Mouse (Mus musculus) neural tube, embryonic 15.5 days (tissue): ENCODE measurements around the gene Lamtor1. TPM values are rescaled to one million over a fixed set of nuclear protein-coding genes. Genes with fewer than 3 reads are reported as not detected.
A peak's percentile ranks its signal among the peaks of the same experiment; 100 is the strongest.

Source experiments
- ATAC-seq: fragments of 200-750 bp; cut with Nextera tagmentation; 2 replicates; pipeline ENCODE4 v1.8.0; 2017; ENCODE audit warnings: mild to moderate bottlenecking, moderate TSS enrichment, moderate library complexity; ENCODE audit not compliant: low FRiP score
- H3K27ac ChIP-seq: fragments of 300-500 bp; sonication (generic); replicated peaks from 2 replicates; pipeline ENCODE4 v1.5.1; 2015; ENCODE audit warnings: mild to moderate bottlenecking, inconsistent platforms
- H3K27me3 ChIP-seq: fragments of 300-500 bp; sonication (generic); replicated peaks from 2 replicates; pipeline ENCODE4 v1.6.1; 2015; ENCODE audit warnings: inconsistent platforms
- H3K36me3 ChIP-seq: fragments of 300-500 bp; sonication (generic); 2 replicates; pipeline ENCODE4 v1.6.1; 2015; ENCODE audit warnings: inconsistent platforms
- H3K4me1 ChIP-seq: fragments of 300-500 bp; sonication (generic); 2 replicates; pipeline ENCODE4 v1.6.1; 2015; ENCODE audit warnings: inconsistent platforms
- H3K4me2 ChIP-seq: fragments of 300-500 bp; sonication (generic); 2 replicates; pipeline ENCODE4 v1.6.1; 2015; ENCODE audit warnings: inconsistent platforms, mild to moderate bottlenecking, moderate library complexity
- H3K4me3 ChIP-seq: fragments of 300-500 bp; sonication (generic); replicated peaks from 2 replicates; pipeline ENCODE4 v1.5.1; 2015; ENCODE audit warnings: mild to moderate bottlenecking, inconsistent platforms
- H3K9ac ChIP-seq: fragments of 300-500 bp; sonication (generic); replicated peaks from 2 replicates; pipeline ENCODE4 v1.6.1; 2015; ENCODE audit warnings: mild to moderate bottlenecking, inconsistent platforms
- H3K9me3 ChIP-seq: fragments of 300-500 bp; sonication (generic); replicated peaks from 2 replicates; pipeline ENCODE4 v1.6.1; 2016; ENCODE audit warnings: inconsistent platforms
- WGBS: fragments of 180-500 bp; shearing (Covaris S2); methylation state at CpG from one replicate; pipeline ENCODE4 v1.1.7; 2015; ENCODE audit warnings: mixed read lengths; 5-methylcytosine and 5-hydroxymethylcytosine counted together
- polyA plus RNA-seq: library from polyadenylated mRNA; unstranded; fragments of >200 nt; fragmentation: Nextera tagmentation; extraction: Ambion mirVana; gene quantifications from 2 replicates; pipeline ENCODE4 v1.2.1, GENCODE M21; 2015

The Lamtor1 gene
- polyA plus RNA-seq, 1 experiment from 2014 or later: 156 TPM

DNA sequence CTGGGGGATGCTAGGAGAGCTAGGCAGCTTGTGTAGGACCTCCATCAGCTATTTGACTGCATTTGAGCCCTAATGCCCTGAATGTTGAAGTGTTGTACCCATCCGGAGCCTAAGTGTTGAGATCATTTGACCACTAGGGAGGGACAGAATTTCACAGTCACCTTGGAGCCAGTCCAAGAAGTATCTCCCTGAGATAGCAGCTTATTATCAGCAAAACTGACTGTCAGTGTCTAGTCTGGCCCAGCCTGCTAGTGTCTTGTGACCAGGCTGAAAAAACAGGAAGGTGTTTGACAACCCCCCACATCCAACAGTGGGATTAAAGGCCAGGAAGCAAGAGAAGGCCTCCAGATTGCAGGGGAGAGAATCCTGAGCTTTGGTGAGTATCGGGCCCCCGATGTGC lies 34.4 kb upstream of the Lamtor1 start:
- 85% methylated on average over 3 of the region's 3 CpGs for WGBS
- no peaks in the 10 kb centered on the region for H3K9me3 ChIP-seq
- no peak overlapping the region for H3K9ac ChIP-seq
- ATAC-seq: no peak
- no peaks in the 10 kb centered on the region for H3K36me3 ChIP-seq
- H3K4me3 ChIP-seq: no peak overlapping the region
- H3K4me1 ChIP-seq: no peaks in the 10 kb centered on the region
- no peaks in the 10 kb centered on the region for H3K27me3 ChIP-seq
- no peak overlapping the region for H3K27ac ChIP-seq
- no peak overlapping the region for H3K4me2 ChIP-seq

DNA sequence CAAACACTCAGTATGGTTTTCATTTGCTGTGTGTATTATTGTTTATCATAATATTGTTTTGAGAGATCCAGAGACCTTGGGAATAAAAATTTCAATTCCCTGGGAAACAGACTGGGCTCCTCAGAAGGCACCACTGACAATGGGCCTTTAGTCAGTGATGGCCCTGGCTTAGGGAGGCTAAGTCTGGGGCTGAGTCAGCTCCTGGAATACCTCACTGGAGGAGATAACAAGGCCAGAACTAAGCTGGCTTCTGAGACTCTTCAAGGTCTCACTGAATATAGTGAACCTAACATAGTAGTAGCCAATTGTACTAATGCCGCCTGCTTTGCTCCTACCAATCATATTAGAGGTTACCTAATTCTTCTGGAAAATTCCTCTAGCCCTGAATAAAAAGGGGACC lies 29.7 kb upstream of the Lamtor1 start:
- 96% methylated on average over 1 of the region's 1 CpGs for WGBS
- Histone ChIP-seq H3K9ac (no peak overlapping the region), H3K4me2 (no peak overlapping the region), H3K4me1 (no peaks in the 10 kb centered on the region), H3K4me3 (no peak overlapping the region), H3K9me3 (no peaks in the 10 kb centered on the region), H3K27ac (no peak overlapping the region), H3K36me3 (no peaks in the 10 kb centered on the region), H3K27me3 (no peaks in the 10 kb centered on the region)
- ATAC-seq: no peak

DNA sequence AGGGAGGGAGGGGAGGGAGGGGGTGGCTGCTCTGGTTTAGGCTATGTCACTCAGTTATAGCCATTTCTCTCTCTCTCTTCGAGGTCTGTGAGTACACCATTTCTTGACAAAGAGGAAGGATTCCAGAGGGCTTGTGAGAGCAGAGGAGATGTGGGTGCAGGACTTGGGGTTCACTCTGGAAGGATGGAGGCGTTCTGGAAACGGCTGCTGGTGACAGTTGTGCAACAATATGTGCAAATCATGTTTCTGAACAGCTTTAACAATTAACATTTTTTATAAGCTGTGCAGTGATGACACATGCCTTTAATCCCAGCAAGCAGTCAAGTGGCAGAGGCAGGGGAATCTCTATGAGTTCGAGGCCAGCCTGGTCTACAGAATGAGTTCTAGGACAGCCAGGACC lies 24.8 kb upstream of the Lamtor1 start:
- WGBS: 82% methylated on average over 4 of the region's 4 CpGs
- Histone ChIP-seq H3K27me3 (no peaks in the 10 kb centered on the region), H3K4me2 (no peak overlapping the region), H3K9ac (no peak overlapping the region), H3K4me3 (no peak overlapping the region), H3K9me3 (no peaks in the 10 kb centered on the region), H3K27ac (no peak overlapping the region), H3K4me1 (no peaks in the 10 kb centered on the region), H3K36me3 (no peaks in the 10 kb centered on the region)
- no peak for ATAC-seq

DNA sequence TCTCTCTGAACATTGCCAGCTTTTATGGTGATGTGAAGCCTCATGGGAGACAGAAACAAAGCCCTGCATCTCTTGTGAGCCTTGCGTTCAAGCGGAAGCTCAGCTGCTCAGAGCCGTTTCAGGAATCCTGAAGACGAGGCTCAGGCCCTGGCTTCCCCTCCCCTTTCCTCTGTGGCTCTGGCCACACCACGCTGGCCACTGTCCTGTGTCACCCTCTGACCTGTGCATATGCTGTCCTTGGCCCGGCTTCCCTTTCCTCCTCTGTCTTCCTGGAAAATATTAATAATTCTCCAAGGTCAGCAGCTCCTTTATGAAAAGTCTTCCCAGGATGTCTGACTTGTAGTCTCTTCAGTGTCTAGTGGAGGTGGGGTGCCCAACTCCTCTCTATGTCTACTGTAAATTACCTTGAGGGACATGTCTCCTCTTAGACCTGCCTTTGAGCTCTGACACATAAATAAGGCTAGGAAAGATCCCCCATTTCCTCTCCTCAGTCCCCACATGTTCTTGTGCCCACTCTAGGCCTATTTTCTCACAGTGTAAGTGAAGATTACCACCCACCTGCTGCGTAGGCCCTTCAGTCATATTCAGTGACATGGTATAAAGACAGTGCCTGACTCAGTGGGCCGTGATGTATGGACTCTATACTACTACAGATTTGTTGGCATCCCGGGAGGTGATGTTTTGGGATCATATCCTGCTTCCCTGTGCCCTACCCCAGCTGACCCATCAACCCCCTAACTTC lies 23.1 kb upstream of the Lamtor1 start:
- ATAC-seq: no peak
- Histone ChIP-seq H3K27ac (no peak overlapping the region), H3K36me3 (no peaks in the 10 kb centered on the region), H3K4me3 (no peak overlapping the region), H3K4me1 (no peaks in the 10 kb centered on the region), H3K9me3 (no peaks in the 10 kb centered on the region), H3K27me3 (no peaks in the 10 kb centered on the region), H3K9ac (no peak overlapping the region), H3K4me2 (no peak overlapping the region)
- 61% methylated on average over 9 of the region's 9 CpGs for WGBS

DNA sequence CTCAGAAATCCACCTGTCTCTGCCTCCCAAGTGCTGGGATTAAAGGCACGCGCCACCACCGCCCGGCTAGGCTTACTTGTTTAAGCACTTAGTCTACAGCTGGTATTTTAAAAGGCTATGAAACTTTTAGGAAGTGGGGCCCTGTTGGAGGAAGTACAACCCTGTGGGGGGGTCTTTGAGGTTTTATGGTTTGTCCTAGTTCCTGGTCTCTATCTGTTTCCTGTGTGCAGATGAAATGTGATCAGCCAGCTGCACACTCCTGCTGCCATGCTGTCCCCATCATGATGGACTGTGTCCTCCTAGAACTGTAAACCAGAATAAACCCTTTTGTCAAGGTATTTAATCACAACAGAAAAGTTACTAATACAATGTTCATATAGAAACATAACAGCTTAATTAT lies 21.5 kb upstream of the Lamtor1 start:
- no peaks in the 10 kb centered on the region for H3K27me3 ChIP-seq
- H3K9me3 ChIP-seq: no peaks in the 10 kb centered on the region
- 96% methylated on average over 4 of the region's 4 CpGs for WGBS
- ATAC-seq: no peak
- no peaks in the 10 kb centered on the region for H3K36me3 ChIP-seq
- H3K4me2 ChIP-seq: no peak overlapping the region
- H3K4me3 ChIP-seq: no peak overlapping the region
- no peak overlapping the region for H3K27ac ChIP-seq
- no peaks in the 10 kb centered on the region for H3K4me1 ChIP-seq
- no peak overlapping the region for H3K9ac ChIP-seq

DNA sequence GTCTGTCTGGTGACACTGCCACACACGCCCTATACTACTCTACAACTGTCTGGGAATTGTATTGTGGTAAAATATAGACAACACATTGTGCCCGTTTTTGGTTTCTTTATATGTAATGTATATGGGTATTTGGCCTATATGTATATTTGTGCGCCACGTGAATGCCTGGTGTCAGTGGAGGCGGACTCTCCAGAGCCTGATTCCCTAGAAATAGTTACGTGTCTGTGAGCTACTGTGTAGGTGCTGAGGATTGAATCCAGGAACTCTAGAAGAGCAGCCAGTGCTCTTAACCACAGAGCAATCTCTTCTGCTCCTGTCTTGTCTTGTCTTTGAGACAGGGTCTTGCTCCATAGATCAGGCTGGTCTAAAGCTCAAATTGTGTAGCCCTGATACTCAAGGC lies 19.4 kb upstream of the Lamtor1 start:
- H3K4me2 ChIP-seq: no peak overlapping the region
- H3K36me3 ChIP-seq: no peaks in the 10 kb centered on the region
- H3K4me3 ChIP-seq: no peak overlapping the region
- no peak for ATAC-seq
- WGBS: 88% methylated on average over 6 of the region's 6 CpGs
- H3K4me1 ChIP-seq: no peaks in the 10 kb centered on the region
- no peaks in the 10 kb centered on the region for H3K27me3 ChIP-seq
- H3K9me3 ChIP-seq: no peaks in the 10 kb centered on the region
- H3K27ac ChIP-seq: no peak overlapping the region
- H3K9ac ChIP-seq: no peak overlapping the region

DNA sequence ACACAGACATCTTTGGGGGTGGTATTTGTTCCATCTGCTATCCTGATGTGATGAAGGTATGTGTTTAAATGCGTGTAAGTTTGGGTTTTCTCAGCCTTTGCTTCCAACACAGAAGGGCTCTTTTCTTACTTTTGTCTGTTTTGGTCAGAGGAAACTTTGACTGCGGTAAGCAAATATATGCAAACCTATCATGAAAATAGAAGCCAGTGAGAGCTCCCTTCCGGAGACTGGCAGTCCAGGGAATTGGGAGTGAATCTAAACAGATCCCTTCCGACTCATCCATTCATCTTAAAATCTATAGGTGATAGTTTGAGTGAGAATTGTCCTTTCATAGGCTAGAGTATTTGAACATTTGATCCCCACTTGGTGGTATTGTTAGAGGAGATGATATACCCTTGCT lies 17.2 kb upstream of the Lamtor1 start:
- 82% methylated on average over 4 of the region's 4 CpGs for WGBS
- Histone ChIP-seq H3K4me2 (no peak overlapping the region), H3K4me3 (no peak overlapping the region), H3K27ac (no peak overlapping the region), H3K4me1 (no peaks in the 10 kb centered on the region), H3K9me3 (no peaks in the 10 kb centered on the region), H3K27me3 (no peaks in the 10 kb centered on the region; the same call in 1 of the 2 replicates), H3K9ac (no peak overlapping the region), H3K36me3 (no peaks in the 10 kb centered on the region)
- ATAC-seq: no peak

DNA sequence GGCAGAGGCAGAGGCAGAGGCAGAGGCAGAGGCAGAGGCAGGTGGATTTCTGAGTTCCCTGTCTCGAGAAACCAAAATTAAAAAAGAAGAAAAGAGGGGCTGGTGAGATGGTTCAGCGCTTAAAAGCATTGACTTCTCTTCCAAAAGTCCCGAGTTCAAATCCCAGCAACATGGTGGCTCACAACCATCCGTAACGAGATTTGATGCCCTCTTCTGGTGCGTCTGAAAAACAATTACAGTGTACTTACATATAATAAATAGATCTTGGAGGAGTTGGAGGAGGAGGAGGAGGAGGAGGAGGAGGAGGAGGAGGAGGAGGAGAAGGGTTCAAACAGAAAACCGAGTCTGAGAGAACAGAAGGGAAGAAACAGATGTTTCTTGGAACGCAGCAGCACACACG lies 10.0 kb upstream of the Lamtor1 start:
- peak overlapping the region; percentile 96 for H3K27ac ChIP-seq
- peak; percentile 24; the same call in 1 of the 2 replicates for ATAC-seq
- H3K4me1 ChIP-seq: peaks cover 21% of the 10 kb centered on the region
- H3K4me2 ChIP-seq: peak overlapping the region; percentile 59
- WGBS: 39% methylated on average over 9 of the region's 9 CpGs
- no peaks in the 10 kb centered on the region for H3K36me3 ChIP-seq
- H3K9ac ChIP-seq: peak overlapping the region; percentile 53
- peak overlapping the region; percentile 75 for H3K4me3 ChIP-seq
- H3K27me3 ChIP-seq: no peaks in the 10 kb centered on the region; the same call in 1 of the 2 replicates
- no peaks in the 10 kb centered on the region for H3K9me3 ChIP-seq

DNA sequence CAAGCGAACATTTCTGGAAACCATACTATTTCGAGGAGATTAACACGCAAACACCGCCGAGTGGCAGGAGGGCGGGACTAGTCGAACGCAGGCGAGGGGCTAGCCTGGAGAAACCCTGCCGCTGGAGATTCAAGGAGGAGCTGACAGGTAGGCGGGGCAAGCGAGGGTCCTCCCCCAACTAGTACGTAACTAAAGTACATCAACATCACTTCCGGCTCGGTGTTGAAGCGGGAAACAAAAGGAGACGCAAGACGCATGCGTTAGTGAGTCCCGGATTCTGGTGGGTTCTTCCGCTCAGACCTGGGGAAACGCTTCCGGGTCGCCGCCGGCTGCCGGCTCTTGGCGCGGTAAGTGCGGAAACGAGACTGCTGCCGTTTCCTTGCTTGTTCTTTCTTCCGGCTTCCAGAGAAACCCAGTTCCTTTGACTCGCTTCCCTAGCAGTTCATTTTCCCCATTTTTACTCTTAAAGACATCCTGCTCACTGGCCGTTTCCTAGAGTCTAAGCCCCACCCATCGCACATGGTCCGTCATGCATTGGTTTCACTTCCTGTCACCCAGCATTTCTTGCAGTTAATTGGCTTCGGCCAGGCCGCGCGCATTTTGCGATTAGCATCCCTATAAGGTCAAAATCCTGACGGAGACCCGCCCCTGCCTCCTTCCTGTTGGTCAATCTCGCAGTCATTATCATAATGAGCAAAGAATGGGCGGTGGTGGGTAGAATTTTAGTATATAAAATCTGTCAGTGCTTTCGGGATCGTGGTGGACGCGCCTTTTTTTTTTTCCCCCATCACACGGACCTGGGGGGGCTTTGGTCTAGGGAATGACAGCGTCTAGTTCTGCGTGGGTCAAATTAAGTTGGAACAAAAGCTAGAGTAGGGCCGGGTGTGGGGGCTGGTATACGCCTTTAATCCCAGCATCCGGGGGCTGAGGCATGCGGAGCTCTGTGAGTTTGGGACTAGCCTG lies 9.3 kb upstream of the Lamtor1 start:
- H3K4me2 ChIP-seq: peak overlapping the region; percentile 59
- no peaks in the 10 kb centered on the region; the same call in 1 of the 2 replicates for H3K27me3 ChIP-seq
- no peaks in the 10 kb centered on the region for H3K9me3 ChIP-seq
- peak overlapping the region; percentile 54 for H3K9ac ChIP-seq
- peak overlapping the region; percentile 96 for H3K27ac ChIP-seq
- no peaks in the 10 kb centered on the region for H3K36me3 ChIP-seq
- peak overlapping the region; percentile 75 for H3K4me3 ChIP-seq
- peak; percentile 99 for ATAC-seq
- peaks cover 21% of the 10 kb centered on the region for H3K4me1 ChIP-seq
- WGBS: under 1% methylated on average over 57 of the region's 57 CpGs

DNA sequence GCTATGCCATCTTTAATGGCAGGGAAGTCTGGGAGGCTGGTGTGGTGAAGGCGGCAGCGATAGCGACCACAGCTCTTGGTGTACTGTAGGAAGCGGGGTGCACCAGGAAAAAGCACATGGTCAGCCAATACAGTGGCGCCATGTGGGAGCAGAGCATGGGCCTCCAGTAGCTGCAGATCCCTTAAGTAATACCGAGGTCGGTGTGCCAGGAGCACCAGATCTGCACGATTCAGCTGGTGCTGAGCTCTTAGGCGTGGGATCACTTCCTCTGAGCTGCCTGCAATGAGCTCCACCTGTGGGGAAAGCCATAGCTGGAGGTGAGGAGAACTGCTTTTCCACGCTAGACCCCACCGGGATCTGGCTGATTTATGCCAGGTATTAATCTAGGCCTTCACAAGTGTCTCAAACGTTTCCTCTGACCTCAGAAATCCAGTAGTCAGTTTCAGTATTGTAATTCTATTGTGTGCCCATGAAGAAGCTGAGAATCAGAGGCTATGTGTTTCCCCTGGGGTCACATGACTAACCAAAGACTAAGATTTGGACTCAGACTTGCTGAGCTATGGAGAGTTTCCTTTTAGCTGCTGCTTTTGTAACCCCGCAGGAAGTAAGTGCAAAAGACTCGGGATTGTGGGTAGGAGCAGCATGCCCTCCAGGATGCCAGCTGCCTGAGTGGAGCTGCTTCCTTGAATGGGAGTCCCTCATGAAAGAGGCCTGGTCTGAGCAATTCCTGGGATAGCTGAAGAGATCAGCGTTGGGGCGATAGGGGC lies 5.2 kb upstream of the Lamtor1 start:
- Histone ChIP-seq H3K9ac (no peak overlapping the region), H3K9me3 (no peaks in the 10 kb centered on the region), H3K27me3 (no peaks in the 10 kb centered on the region), H3K4me3 (no peak overlapping the region), H3K36me3 (peaks cover 6% of the 10 kb centered on the region), H3K4me1 (peaks cover 20% of the 10 kb centered on the region), H3K27ac (no peak overlapping the region), H3K4me2 (no peak overlapping the region)
- ATAC-seq: no peak
- 94% methylated on average over 16 of the region's 16 CpGs for WGBS

DNA sequence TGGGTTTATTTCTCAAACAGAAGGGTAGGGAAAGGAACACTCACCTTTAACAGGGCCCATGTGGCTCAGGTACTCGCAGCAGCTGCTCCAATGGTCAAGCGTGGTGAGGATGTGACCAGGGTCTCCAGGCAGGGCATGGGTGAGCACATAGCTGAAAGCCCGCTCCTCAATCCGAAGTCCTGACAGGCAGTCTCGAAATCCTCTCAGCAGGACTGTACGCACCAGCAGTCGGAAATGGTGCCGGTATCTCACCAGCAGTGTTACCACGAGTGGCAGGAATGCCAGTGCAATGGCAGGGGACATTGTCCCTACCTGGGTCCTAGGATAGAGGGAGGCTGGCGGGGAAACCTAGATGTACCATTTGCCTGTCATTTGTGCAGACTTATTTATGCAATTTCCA lies 3.7 kb upstream of the Lamtor1 start:
- no peak for ATAC-seq
- no peak overlapping the region for H3K27ac ChIP-seq
- H3K4me3 ChIP-seq: no peak overlapping the region
- peaks cover 6% of the 10 kb centered on the region for H3K36me3 ChIP-seq
- no peaks in the 10 kb centered on the region for H3K27me3 ChIP-seq
- no peaks in the 10 kb centered on the region for H3K9me3 ChIP-seq
- no peak overlapping the region for H3K9ac ChIP-seq
- H3K4me1 ChIP-seq: peaks cover 24% of the 10 kb centered on the region
- 93% methylated on average over 10 of the region's 10 CpGs for whole genome bisulfite sequencing
- no peak overlapping the region for H3K4me2 ChIP-seq
